Mouse (Mus musculus) frontal cortex, postnatal 10 days (tissue): Measurements from ENCODE around the gene Uqcrq.

Experiments used
- DNase-seq, 2 experiments: peaks; one replicate each; pipeline ENCODE4 v3.0.0; 2022; ENCODE audit warnings: low spot score in 2 of 2, mixed read lengths in 1 of 2

Gene Uqcrq

DNA sequence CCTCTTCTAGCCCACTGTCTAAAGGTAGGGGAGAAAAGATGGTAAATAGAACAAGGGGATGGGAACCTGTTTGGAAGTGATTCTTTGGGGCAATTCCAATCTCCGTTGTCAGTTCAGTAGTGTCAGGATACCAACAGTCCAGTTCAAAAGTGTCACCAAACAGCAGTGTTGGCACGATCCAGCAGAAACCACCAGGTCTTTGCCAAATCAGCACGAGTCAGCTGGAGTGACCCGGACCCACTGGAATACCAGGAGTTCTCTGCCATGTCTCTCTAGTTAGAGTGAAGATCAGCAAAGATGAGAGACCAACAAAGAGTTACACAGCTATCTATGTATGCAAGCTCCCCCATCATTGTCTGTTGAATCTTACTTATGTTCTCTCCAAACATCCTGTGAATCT lies 16.8 kb downstream of the Uqcrq start:
- DNase-seq, result no peak

GRCm38 (mm10) chr11:53411738-53412137 lies 18.9 kb downstream of the Uqcrq start:
- no peak for DNase-seq

DNA sequence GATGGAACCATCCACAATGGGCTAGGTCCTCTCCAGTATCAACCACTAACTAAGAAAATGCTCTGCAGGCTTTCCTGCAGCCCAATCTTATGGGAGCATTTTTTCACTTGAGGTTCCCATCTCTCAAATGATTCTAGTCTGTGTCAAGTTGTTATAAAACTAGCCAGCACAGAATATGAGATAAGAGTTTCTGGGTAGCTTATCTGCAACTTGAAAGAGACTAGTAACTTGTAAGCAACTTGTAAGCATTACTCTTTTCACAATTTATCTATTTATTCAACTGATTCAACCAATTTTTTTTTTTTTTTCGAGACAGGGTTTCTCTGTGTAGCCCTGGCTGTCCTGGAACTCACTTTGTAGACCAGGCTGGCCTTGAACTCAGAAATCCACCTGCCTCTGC lies 27.0 kb downstream of the Uqcrq start:
- DNase-seq, result no peak

DNA sequence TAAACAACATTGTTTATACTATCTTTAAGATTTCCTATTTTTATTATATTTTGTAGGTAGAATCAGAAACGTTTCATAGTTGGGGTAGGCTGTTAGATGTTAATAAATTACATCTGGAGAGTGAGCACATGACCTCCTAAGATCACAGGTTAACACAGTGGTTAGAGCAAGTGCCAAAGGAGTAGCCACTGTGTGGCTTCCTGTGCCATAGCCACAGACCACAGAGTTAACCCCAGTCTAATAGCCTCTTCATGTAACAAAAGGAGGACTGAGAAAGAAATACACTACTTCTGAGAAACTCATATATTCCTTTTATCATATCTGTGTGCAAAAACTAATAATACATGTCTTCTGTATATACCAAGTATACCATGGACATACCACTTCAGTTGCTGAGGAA lies 36.8 kb downstream of the Uqcrq start:
- DNase-seq, result no peak

DNA sequence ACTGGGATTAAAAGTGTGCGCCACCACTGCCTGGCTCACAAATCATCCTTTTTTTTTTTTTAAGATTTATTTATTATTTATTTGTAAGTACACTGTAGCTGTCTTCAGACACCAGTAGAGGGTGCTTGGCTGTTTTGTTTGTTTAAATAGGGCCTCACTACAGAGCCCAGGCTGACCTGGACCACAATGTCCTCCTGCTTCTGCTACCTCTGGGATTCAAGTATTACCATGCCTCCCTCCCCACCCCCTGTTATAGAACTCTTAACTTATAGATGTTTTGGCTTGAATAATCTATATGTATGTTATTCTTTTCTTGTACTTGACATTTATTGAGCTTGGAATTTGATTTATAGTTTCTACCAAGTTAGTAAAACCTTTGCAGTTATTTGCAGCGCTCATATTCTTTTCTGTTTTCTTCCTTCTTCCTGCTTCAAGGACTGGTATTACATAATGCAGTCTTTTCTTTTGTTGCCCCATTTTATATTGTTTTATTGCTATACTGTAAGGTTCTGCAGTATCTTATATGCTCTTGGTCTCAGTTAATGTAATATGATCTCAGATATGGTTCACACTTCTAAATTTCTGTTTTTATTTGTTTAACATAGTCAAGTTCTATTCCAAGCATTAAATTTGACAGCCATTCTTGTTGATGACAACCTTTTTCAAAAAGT lies 46.7 kb downstream of the Uqcrq start:
- DNase-seq, result no peak

- no peak for DNase-seq
These were observed 51.7 kb downstream of the Uqcrq start for GRCm38 (mm10) chr11:53378918-53379317.
